Mouse (Mus musculus) embryonic facial prominence, embryonic 15.5 days (tissue): ENCODE data around the gene Tbc1d20. TPM values are rescaled to one million over a fixed set of nuclear protein-coding genes. Genes with fewer than 3 reads are reported as not detected.

Experiments
- ATAC-seq: fragments of 200-750 bp; cut with Nextera tagmentation; 2 replicates; pipeline ENCODE4 v1.8.0; 2017; ENCODE audit warnings: low read depth, moderate TSS enrichment; ENCODE audit not compliant: insufficient number of reproducible peaks, low FRiP score, low TSS enrichment
- H3K27ac ChIP-seq: fragments of 300-500 bp; sonication (generic); replicated peaks from 2 replicates; pipeline ENCODE4 v1.5.1; 2015; ENCODE audit warnings: mild to moderate bottlenecking, inconsistent platforms
- H3K27me3 ChIP-seq: fragments of 300-500 bp; sonication (generic); 2 replicates; pipeline ENCODE4 v1.6.1; 2015; ENCODE audit warnings: inconsistent platforms
- H3K36me3 ChIP-seq: fragments of 300-500 bp; sonication (generic); 2 replicates; pipeline ENCODE4 v1.6.1; 2015; ENCODE audit warnings: mild to moderate bottlenecking, inconsistent platforms
- H3K4me1 ChIP-seq: fragments of 300-500 bp; sonication (generic); 2 replicates; pipeline ENCODE4 v1.6.1; 2015; ENCODE audit warnings: inconsistent platforms
- H3K4me2 ChIP-seq: fragments of 300-500 bp; sonication (generic); replicated peaks from 2 replicates; pipeline ENCODE4 v1.6.1; 2015; ENCODE audit warnings: mild to moderate bottlenecking, inconsistent platforms
- H3K4me3 ChIP-seq: fragments of 300-500 bp; sonication (generic); replicated peaks from 2 replicates; pipeline ENCODE4 v1.5.1; 2015; ENCODE audit warnings: mild to moderate bottlenecking, inconsistent platforms
- H3K9ac ChIP-seq: fragments of 300-500 bp; sonication (generic); 2 replicates; pipeline ENCODE4 v1.6.1; 2015; ENCODE audit warnings: inconsistent platforms
- H3K9me3 ChIP-seq: fragments of 300-500 bp; sonication (generic); replicated peaks from 2 replicates; pipeline ENCODE4 v1.6.1; 2016; ENCODE audit warnings: inconsistent platforms
- WGBS: fragments of 180-500 bp; shearing (Covaris S2); methylation state at CpG from one replicate; pipeline ENCODE4 v1.1.7; 2015; 5-methylcytosine and 5-hydroxymethylcytosine counted together
- polyA plus RNA-seq: library from polyadenylated mRNA; unstranded; fragments of >200 nt; fragmentation: Nextera tagmentation; extraction: Ambion mirVana; gene quantifications from 2 replicates; pipeline ENCODE4 v1.2.1, GENCODE M21; 2015

Tbc1d20 gene
- polyA plus RNA-seq, 1 experiment from 2014 or later, result 47.6 TPM

DNA sequence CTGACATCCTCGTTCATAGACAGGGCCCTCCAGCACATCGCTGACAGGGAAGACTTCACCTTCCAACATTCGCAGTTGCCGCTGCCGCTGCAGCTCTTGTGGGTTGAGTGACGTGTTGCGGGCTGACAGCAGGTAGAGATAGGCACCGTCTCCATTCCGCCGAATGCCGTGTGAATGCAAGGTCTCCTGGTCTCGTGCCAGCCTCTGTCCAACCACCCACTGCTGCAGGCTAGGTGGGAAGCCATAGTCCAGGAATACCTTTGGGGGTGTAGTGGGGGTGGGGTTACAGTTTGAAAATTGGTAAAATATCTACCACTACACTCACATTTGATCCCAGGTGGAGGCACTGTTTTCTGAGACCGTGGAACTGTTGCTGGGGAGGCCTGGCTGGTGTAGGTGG, 32.5 kb downstream of the Tbc1d20 start:
- WGBS, result 87% methylated on average over 13 of the region's 13 CpGs
- no peak overlapping the region for H3K27ac ChIP-seq
- no peaks in the 10 kb centered on the region for H3K27me3 ChIP-seq
- no peaks in the 10 kb centered on the region for H3K9me3 ChIP-seq
- no peak overlapping the region for H3K4me3 ChIP-seq
- H3K36me3 ChIP-seq, result peaks cover 70% of the 10 kb centered on the region
- H3K9ac ChIP-seq, result no peak overlapping the region
- ATAC-seq, result no peak
- H3K4me2 ChIP-seq, result no peak overlapping the region
- peaks cover 13% of the 10 kb centered on the region for H3K4me1 ChIP-seq

DNA sequence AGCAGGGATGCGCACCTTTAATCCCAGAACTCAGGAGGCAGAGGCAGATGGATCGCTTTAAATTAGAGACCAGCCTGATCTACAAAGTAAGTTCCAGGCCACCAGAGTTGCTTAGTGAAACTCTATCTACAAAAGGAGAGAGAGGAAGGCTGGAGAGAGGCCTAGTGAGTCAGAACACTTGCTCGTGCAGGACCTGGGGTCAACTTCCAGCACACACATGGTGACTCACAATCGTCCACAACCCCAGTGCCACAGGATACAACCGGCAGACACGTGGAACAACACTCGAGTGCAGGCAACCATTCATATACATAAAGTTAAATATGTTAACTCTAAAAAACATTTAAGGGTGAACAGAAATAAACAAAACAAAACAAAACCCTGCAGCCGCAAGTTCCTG, 33.0 kb downstream of the Tbc1d20 start:
- H3K4me2 ChIP-seq, result no peak overlapping the region
- H3K4me1 ChIP-seq, result peaks cover 17% of the 10 kb centered on the region
- no peak overlapping the region for H3K4me3 ChIP-seq
- no peaks in the 10 kb centered on the region for H3K27me3 ChIP-seq
- H3K27ac ChIP-seq, result no peak overlapping the region
- H3K9ac ChIP-seq, result no peak overlapping the region
- no peak for ATAC-seq
- peaks cover 65% of the 10 kb centered on the region for H3K36me3 ChIP-seq
- 80% methylated on average over 8 of the region's 8 CpGs for WGBS
- no peaks in the 10 kb centered on the region for H3K9me3 ChIP-seq

GRCm38 (mm10) chr2:152327980-152328379, 34.4 kb downstream of the Tbc1d20 start:
- no peak overlapping the region for H3K4me3 ChIP-seq
- H3K4me2 ChIP-seq, result no peak overlapping the region
- WGBS, result 47% methylated on average over 5 of the region's 5 CpGs
- H3K9me3 ChIP-seq, result no peaks in the 10 kb centered on the region
- no peak overlapping the region for H3K27ac ChIP-seq
- no peak for ATAC-seq
- H3K27me3 ChIP-seq, result no peaks in the 10 kb centered on the region
- peaks cover 52% of the 10 kb centered on the region for H3K36me3 ChIP-seq
- peaks cover 17% of the 10 kb centered on the region for H3K4me1 ChIP-seq
- H3K9ac ChIP-seq, result no peak overlapping the region

GRCm38 (mm10) chr2:152330858-152331423, 37.3 kb downstream of the Tbc1d20 start:
- no peak overlapping the region for H3K27ac ChIP-seq
- no peak for ATAC-seq
- peaks cover 22% of the 10 kb centered on the region for H3K36me3 ChIP-seq
- peak overlapping the region; percentile 68 for H3K4me3 ChIP-seq
- H3K4me2 ChIP-seq, result peak overlapping the region; percentile 59
- H3K4me1 ChIP-seq, result peaks cover 17% of the 10 kb centered on the region
- H3K9ac ChIP-seq, result no peak overlapping the region; the same call in 1 of the 2 replicates
- WGBS, result 60% methylated on average over 7 of the region's 7 CpGs
- 0 out of 2 replicates have a peak, but pooled peaks cover 5% of the 10 kb centered on the region for H3K27me3 ChIP-seq
- no peaks in the 10 kb centered on the region for H3K9me3 ChIP-seq

GRCm38 (mm10) chr2:152332101-152332825, 38.6 kb downstream of the Tbc1d20 start, which contains the start of gene Rbck1:
Gene Rbck1 (minus strand): TSS chr2:152332653.
- under 1% methylated on average over 54 of the region's 54 CpGs for WGBS
- H3K9ac ChIP-seq, result peak within 1 kb of the TSS; percentile 61
- ATAC-seq, result peak; percentile 94

DNA sequence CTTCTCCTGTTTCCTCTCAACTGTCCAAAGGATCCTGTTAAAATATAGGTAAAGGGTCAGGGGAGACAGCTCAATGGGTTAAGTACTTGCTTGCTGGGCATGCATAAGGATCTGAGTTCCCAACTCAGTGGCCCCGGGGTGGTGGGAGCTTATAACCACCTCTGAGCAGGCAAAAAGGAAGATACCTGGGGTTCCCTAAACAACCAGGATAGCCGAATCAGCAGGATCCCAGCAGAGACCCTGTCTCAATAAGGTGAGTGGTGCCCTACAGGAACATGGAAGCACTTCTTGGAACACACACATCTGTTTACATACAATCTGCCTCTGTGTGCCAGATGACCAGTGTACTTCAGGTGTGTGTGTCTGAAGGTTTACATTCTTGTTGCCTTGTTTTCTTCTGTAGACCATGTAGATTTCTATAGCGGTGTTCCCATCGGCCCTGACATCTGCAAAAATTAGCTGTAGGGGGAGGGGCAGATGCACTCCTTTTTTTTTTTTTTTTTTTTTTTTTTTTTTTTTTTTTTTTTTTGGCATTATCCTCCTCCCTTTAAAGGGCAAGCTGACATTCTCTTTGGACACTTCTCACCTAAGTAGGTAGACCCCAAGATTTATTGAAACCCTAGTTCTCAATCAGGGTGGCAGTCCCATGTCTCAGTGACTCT, 39.8 kb downstream of the Tbc1d20 start:
- Histone ChIP-seq H3K9ac (no peak overlapping the region), H3K4me1 (peaks cover 14% of the 10 kb centered on the region), H3K36me3 (peaks cover 12% of the 10 kb centered on the region), H3K4me3 (no peak overlapping the region), H3K9me3 (no peaks in the 10 kb centered on the region), H3K4me2 (no peak overlapping the region), H3K27me3 (0 out of 2 replicates have a peak, but pooled peaks cover 5% of the 10 kb centered on the region), H3K27ac (no peak overlapping the region)
- 73% methylated on average over 4 of the region's 4 CpGs for whole genome bisulfite sequencing
- ATAC-seq, result no peak

More at GRCm38 (mm10) chr2:152332101-152332825, 38.6 kb downstream of the Tbc1d20 start, which contains the start of gene Rbck1:
- peak within 1 kb of the TSS; percentile 89 for H3K27ac ChIP-seq
- peak within 1 kb of the TSS; percentile 59 for H3K4me2 ChIP-seq
- H3K36me3 ChIP-seq, result peaks cover 12% of the 10 kb centered on the region
- H3K4me3 ChIP-seq, result peak within 1 kb of the TSS; percentile 68
- H3K27me3 ChIP-seq, result 0 out of 2 replicates have a peak, but pooled peaks cover 5% of the 10 kb centered on the region
- H3K4me1 ChIP-seq, result peaks cover 17% of the 10 kb centered on the region
- no peaks in the 10 kb centered on the region for H3K9me3 ChIP-seq

GRCm38 (mm10) chr2:152335289-152335820, 41.7 kb downstream of the Tbc1d20 start:
- Histone ChIP-seq H3K27ac (no peak overlapping the region), H3K4me2 (no peak overlapping the region), H3K9me3 (no peaks in the 10 kb centered on the region), H3K9ac (no peak overlapping the region), H3K4me1 (peaks cover 10% of the 10 kb centered on the region), H3K36me3 (no peaks in the 10 kb centered on the region), H3K27me3 (0 out of 2 replicates have a peak, but pooled peaks cover 5% of the 10 kb centered on the region), H3K4me3 (no peak overlapping the region)
- no peak for ATAC-seq
- 46% methylated on average over 11 of the region's 11 CpGs for WGBS

GRCm38 (mm10) chr2:152336856-152337255, 43.2 kb downstream of the Tbc1d20 start:
- Histone ChIP-seq H3K4me1 (no peaks in the 10 kb centered on the region), H3K27me3 (0 out of 2 replicates have a peak, but pooled peaks cover 5% of the 10 kb centered on the region), H3K27ac (no peak overlapping the region), H3K4me2 (no peak overlapping the region), H3K9ac (no peak overlapping the region), H3K9me3 (no peaks in the 10 kb centered on the region), H3K4me3 (no peak overlapping the region), H3K36me3 (no peaks in the 10 kb centered on the region)
- ATAC-seq, result no peak
- 70% methylated on average over 1 of the region's 1 CpGs for WGBS

GRCm38 (mm10) chr2:152337591-152338212, 44.1 kb downstream of the Tbc1d20 start:
- H3K27ac ChIP-seq, result no peak overlapping the region
- no peaks in the 10 kb centered on the region for H3K9me3 ChIP-seq
- no peak overlapping the region for H3K4me2 ChIP-seq
- no peaks in the 10 kb centered on the region for H3K36me3 ChIP-seq
- no peak for ATAC-seq
- H3K4me3 ChIP-seq, result no peak overlapping the region
- H3K27me3 ChIP-seq, result 0 out of 2 replicates have a peak, but pooled peaks cover 5% of the 10 kb centered on the region
- H3K9ac ChIP-seq, result no peak overlapping the region
- no peaks in the 10 kb centered on the region for H3K4me1 ChIP-seq
- 82% methylated on average over 11 of the region's 11 CpGs for WGBS

DNA sequence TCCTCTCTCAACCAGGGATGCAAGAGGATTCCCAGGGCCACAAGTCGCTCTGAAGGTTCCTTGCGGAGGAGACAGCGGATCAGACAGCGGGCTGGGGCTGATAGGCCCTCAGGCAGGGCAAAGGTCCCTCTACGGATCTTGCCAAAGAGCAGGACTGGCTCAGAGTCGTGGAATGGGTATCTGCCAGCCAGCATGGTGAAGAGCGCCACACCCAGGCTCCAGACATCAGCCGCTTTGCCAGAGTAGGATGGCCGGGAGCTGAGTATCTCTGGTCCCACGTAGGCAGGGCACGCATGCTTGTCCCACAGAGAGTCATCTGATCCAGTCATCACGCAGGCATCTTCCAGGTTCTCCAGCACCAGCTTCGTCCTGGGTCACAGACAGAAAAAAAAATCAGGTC, 44.7 kb downstream of the Tbc1d20 start:
- Histone ChIP-seq H3K27ac (no peak overlapping the region), H3K9ac (no peak overlapping the region), H3K4me1 (peaks cover 4% of the 10 kb centered on the region), H3K4me2 (no peak overlapping the region), H3K9me3 (no peaks in the 10 kb centered on the region), H3K4me3 (no peak overlapping the region), H3K27me3 (0 out of 2 replicates have a peak, but pooled peaks cover 5% of the 10 kb centered on the region), H3K36me3 (no peaks in the 10 kb centered on the region)
- WGBS, result 74% methylated on average over 13 of the region's 13 CpGs
- ATAC-seq, result no peak
